Mouse (Mus musculus) hindlimb bud, embryonic 11.5 days (tissue): ENCODE data around the gene Cmtm4.

Source experiments
- DNase-seq: peaks from one replicate; pipeline ENCODE4 v3.0.0-alpha.2; 2012; ENCODE audit warnings: low read depth, low spot score; ENCODE audit errors: extremely low spot score

Cmtm4 gene

GRCm38 (mm10) chr8:104375959-104376358 is 19.6 kb downstream of the Cmtm4 start:
- DNase-seq, result no peak

GRCm38 (mm10) chr8:104374864-104375846 is 20.5 kb downstream of the Cmtm4 start:
- no peak for DNase-seq

GRCm38 (mm10) chr8:104374269-104374668 is 21.3 kb downstream of the Cmtm4 start:
- DNase-seq, result no peak

GRCm38 (mm10) chr8:104373779-104374178 is 21.8 kb downstream of the Cmtm4 start:
- no peak for DNase-seq

- no peak for DNase-seq
Observed at GRCm38 (mm10) chr8:104371121-104371520, 24.5 kb downstream of the Cmtm4 start.

- DNase-seq, result no peak
Observed at GRCm38 (mm10) chr8:104370071-104370470, 25.5 kb downstream of the Cmtm4 start.

- DNase-seq, result no peak
Observed at GRCm38 (mm10) chr8:104369591-104369990, 26.0 kb downstream of the Cmtm4 start.

- no peak for DNase-seq
Observed at GRCm38 (mm10) chr8:104367398-104367797, 28.2 kb downstream of the Cmtm4 start.

DNA sequence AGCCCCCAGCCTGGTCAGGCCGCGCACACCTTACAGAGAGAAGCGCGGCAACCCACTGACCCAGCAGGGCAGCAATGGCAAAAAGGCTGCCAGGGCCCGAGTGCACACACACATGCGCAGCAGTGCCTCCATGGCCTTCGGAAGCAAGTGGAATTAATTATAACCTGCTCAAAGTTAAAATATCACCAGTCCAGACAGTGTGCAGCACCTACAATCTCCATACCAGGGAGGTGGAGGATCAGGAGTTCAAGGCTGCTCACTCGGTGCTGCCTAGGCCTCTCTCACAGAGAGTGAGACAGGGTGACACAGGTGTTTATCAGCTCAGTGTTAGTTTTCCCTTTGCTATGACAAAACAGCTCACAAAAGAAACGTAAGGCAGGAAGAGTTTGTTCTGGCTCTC is 29.9 kb downstream of the Cmtm4 start:
- DNase-seq, result no peak

GRCm38 (mm10) chr8:104359778-104360456 is 35.7 kb downstream of the Cmtm4 start:
- no peak for DNase-seq

GRCm38 (mm10) chr8:104358637-104359036 is 37.0 kb downstream of the Cmtm4 start:
- no peak for DNase-seq

DNA sequence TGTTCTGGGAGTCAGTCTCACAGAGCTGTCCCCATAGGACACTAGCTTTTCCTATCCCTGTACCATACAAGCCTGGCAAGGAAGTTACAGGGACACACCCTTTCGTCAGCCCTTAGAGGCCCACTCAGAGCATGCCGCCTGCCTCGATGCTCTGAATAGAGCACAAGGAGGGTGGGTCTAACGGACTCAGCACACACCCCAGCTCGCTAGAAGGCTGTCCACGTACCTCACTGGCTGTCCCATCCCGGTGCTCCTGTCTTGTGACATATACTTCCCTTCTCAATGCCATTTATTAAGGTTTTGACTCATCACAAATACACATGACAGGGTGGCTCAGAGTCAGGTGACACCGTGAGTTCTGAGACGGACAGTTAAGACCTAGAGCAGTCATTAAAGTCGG is 41.1 kb downstream of the Cmtm4 start:
- no peak for DNase-seq

GRCm38 (mm10) chr8:104353186-104353585 is 42.4 kb downstream of the Cmtm4 start:
- DNase-seq, result no peak

- DNase-seq, result no peak
Observed at GRCm38 (mm10) chr8:104350047-104350446, 45.6 kb downstream of the Cmtm4 start.

- no peak for DNase-seq
Observed at GRCm38 (mm10) chr8:104348971-104349370, 46.6 kb downstream of the Cmtm4 start.

DNA sequence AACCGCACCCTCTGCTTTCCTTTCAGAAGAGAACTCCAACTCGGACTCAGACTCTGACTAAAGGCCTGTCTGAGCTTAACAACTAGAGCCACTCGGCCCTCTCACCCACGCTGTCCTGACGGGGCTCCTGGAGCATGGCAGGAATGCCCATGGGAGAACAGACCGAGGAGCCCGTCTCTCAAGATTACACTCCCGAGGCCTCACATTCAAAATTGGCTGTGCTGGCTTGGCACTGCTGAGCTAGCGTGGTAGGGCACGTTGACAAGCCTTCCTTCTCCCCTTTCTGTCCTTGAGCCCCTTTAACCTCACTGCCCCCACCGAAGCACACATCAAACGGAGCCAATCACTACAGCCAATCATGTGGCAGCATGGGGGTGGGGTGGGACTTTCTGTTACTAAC is 48.9 kb downstream of the Cmtm4 start:
- no peak for DNase-seq

- no peak for DNase-seq
Observed at GRCm38 (mm10) chr8:104344622-104345021, 51.0 kb downstream of the Cmtm4 start.

GRCm38 (mm10) chr8:104343957-104344356 is 51.6 kb downstream of the Cmtm4 start:
- peak; percentile 77 for DNase-seq

DNA sequence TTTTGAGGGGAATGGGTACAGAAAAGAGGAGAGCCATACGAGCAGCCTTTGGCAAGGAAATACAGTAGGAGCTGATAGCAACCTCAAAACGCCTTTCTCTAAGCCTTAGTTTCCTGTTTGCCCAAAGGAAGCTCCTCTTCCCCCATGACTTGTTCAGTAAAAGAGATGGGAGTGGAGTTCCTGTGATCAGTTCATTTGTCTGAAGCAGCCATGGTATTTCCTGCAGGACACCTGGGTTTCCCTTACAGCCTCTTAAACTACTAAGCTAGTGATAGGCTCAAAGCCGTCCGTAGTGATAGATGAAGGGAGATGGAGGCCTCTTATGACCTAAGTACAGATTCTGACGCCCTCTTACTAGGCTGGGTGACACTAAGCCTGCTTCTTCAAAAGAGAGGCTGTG is 53.2 kb downstream of the Cmtm4 start:
- DNase-seq, result no peak

- DNase-seq, result no peak
Observed at GRCm38 (mm10) chr8:104341678-104342077, 53.9 kb downstream of the Cmtm4 start.

DNA sequence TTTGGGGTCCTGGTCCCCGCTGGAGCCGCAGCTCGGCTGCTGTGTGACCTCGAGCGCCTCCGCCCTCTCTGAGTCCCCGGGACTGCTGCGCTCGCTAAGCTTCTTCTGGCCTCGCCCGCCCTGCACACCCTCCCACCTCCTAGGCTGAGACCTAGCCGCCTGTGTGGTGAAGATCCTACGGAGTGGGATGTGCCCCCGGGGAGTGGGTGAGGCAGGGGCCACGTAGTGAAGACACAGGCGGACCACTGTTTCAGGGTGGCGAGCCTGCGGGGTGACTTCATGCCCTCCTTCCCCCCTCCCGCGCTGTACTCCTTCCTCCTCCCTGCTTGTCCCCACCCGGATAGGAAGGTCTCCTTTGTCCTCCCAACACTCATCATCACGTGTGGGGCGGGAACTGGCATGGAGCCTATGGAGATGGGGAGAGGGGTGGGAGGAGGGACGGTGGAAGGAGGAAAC is 54.5 kb downstream of the Cmtm4 start:
- no peak for DNase-seq
